Mouse (Mus musculus) heart, embryonic 15.5 days (tissue): Measurements from ENCODE around the gene Hoxd8. TPM values are rescaled to one million over a fixed set of nuclear protein-coding genes. Genes with fewer than 3 reads are reported as not detected.
A peak's percentile ranks its signal among the peaks of the same experiment; 100 is the strongest.

Source experiments
- ATAC-seq: fragments of 200-750 bp; cut with Nextera tagmentation; replicated peaks from 2 replicates; pipeline ENCODE4 v1.8.0; 2017; ENCODE audit warnings: low read depth, moderate TSS enrichment; ENCODE audit not compliant: insufficient number of reproducible peaks, insufficient read depth, low FRiP score
- H3K27ac ChIP-seq: fragments of 300-500 bp; sonication (generic); 2 replicates; pipeline ENCODE4 v1.5.1; 2015; ENCODE audit warnings: mild to moderate bottlenecking, inconsistent platforms
- H3K27me3 ChIP-seq: fragments of 300-500 bp; sonication (generic); 2 replicates; pipeline ENCODE4 v1.6.1; 2015; ENCODE audit warnings: inconsistent platforms
- H3K36me3 ChIP-seq: fragments of 300-500 bp; sonication (generic); 2 replicates; pipeline ENCODE4 v1.6.1; 2015; ENCODE audit warnings: mild to moderate bottlenecking, inconsistent platforms
- H3K4me1 ChIP-seq: fragments of 300-500 bp; sonication (generic); replicated peaks from 2 replicates; pipeline ENCODE4 v1.6.1; 2015; ENCODE audit warnings: inconsistent platforms
- H3K4me2 ChIP-seq: fragments of 300-500 bp; sonication (generic); 2 replicates; pipeline ENCODE4 v1.6.1; 2015; ENCODE audit warnings: inconsistent platforms, mild to moderate bottlenecking, moderate library complexity
- H3K4me3 ChIP-seq: fragments of 300-500 bp; sonication (generic); 2 replicates; pipeline ENCODE4 v1.5.1; 2015; ENCODE audit warnings: mild to moderate bottlenecking, inconsistent platforms
- H3K9ac ChIP-seq: fragments of 300-500 bp; sonication (generic); 2 replicates; pipeline ENCODE4 v1.6.1; 2015; ENCODE audit warnings: mild to moderate bottlenecking, inconsistent platforms
- H3K9me3 ChIP-seq: fragments of 300-500 bp; sonication (generic); replicated peaks from 2 replicates; pipeline ENCODE4 v1.6.1; 2016; ENCODE audit warnings: inconsistent platforms
- WGBS: fragments of 180-500 bp; shearing (Covaris S2); methylation state at CpG from one replicate; pipeline ENCODE4 v1.1.7; 2015; ENCODE audit warnings: mixed read lengths; 5-methylcytosine and 5-hydroxymethylcytosine counted together
- polyA plus RNA-seq: library from polyadenylated mRNA; unstranded; fragments of >200 nt; fragmentation: Nextera tagmentation; extraction: Ambion mirVana; gene quantifications from 2 replicates; pipeline ENCODE4 v1.2.1, GENCODE M21; 2015

Gene Hoxd8
- polyA plus RNA-seq, 1 experiment from 2014 or later: 0.24 TPM

- no peak overlapping the region for H3K4me3 ChIP-seq
- no peak overlapping the region for H3K27ac ChIP-seq
- WGBS: 2% methylated on average over 21 of the region's 21 CpGs
- H3K9me3 ChIP-seq: no peaks in the 10 kb centered on the region
- H3K36me3 ChIP-seq: no peaks in the 10 kb centered on the region
- peaks cover 25% of the 10 kb centered on the region for H3K4me1 ChIP-seq
- peaks cover 100% of the 10 kb centered on the region for H3K27me3 ChIP-seq
- no peak overlapping the region for H3K9ac ChIP-seq
- H3K4me2 ChIP-seq: no peak overlapping the region
- ATAC-seq: no peak
Measured at GRCm38 (mm10) chr2:74680561-74681398, 23.6 kb upstream of the Hoxd8 start.

GRCm38 (mm10) chr2:74681594-74682531, 22.6 kb upstream of the Hoxd8 start:
- Histone ChIP-seq H3K4me3 (peak overlapping the region; percentile 34), H3K4me2 (peak overlapping the region; percentile 50), H3K27ac (no peak overlapping the region), H3K9ac (no peak overlapping the region), H3K36me3 (no peaks in the 10 kb centered on the region), H3K9me3 (no peaks in the 10 kb centered on the region), H3K27me3 (peaks cover 99% of the 10 kb centered on the region), H3K4me1 (peaks cover 25% of the 10 kb centered on the region)
- WGBS: 1% methylated on average over 77 of the region's 78 CpGs
- no peak for ATAC-seq

- peak overlapping the region; percentile 34 for H3K4me3 ChIP-seq
- ATAC-seq: no peak; the same call in 1 of the 2 replicates
- no peak overlapping the region for H3K9ac ChIP-seq
- H3K4me2 ChIP-seq: peak overlapping the region; percentile 50
- H3K27me3 ChIP-seq: peaks cover 99% of the 10 kb centered on the region
- WGBS: under 1% methylated on average over 43 of the region's 51 CpGs
- no peaks in the 10 kb centered on the region for H3K9me3 ChIP-seq
- H3K4me1 ChIP-seq: peaks cover 25% of the 10 kb centered on the region
- H3K36me3 ChIP-seq: no peaks in the 10 kb centered on the region
- H3K27ac ChIP-seq: no peak overlapping the region
Measured at GRCm38 (mm10) chr2:74682796-74683195, 21.6 kb upstream of the Hoxd8 start.

- H3K36me3 ChIP-seq: no peaks in the 10 kb centered on the region
- no peak overlapping the region for H3K4me2 ChIP-seq
- no peak overlapping the region for H3K4me3 ChIP-seq
- peaks cover 99% of the 10 kb centered on the region for H3K27me3 ChIP-seq
- H3K27ac ChIP-seq: no peak overlapping the region
- H3K9me3 ChIP-seq: no peaks in the 10 kb centered on the region
- no peak for ATAC-seq
- H3K4me1 ChIP-seq: peaks cover 25% of the 10 kb centered on the region
- under 1% methylated on average over 18 of the region's 18 CpGs for WGBS
- no peak overlapping the region for H3K9ac ChIP-seq
Measured at GRCm38 (mm10) chr2:74683471-74683951, 20.9 kb upstream of the Hoxd8 start.

GRCm38 (mm10) chr2:74684106-74684505, 20.3 kb upstream of the Hoxd8 start:
- H3K4me2 ChIP-seq: no peak overlapping the region
- 4% methylated on average over 12 of the region's 12 CpGs for WGBS
- peaks cover 25% of the 10 kb centered on the region for H3K4me1 ChIP-seq
- no peaks in the 10 kb centered on the region for H3K9me3 ChIP-seq
- H3K36me3 ChIP-seq: no peaks in the 10 kb centered on the region
- H3K4me3 ChIP-seq: no peak overlapping the region
- H3K9ac ChIP-seq: no peak overlapping the region
- peaks cover 99% of the 10 kb centered on the region for H3K27me3 ChIP-seq
- ATAC-seq: no peak
- H3K27ac ChIP-seq: no peak overlapping the region

GRCm38 (mm10) chr2:74685059-74685603, 19.3 kb upstream of the Hoxd8 start:
- no peak overlapping the region for H3K9ac ChIP-seq

GRCm38 (mm10) chr2:74686301-74686987, 18.0 kb upstream of the Hoxd8 start:
- Histone ChIP-seq H3K4me3 (no peak overlapping the region), H3K9ac (no peak overlapping the region), H3K27ac (no peak overlapping the region), H3K9me3 (no peaks in the 10 kb centered on the region), H3K4me1 (peaks cover 20% of the 10 kb centered on the region), H3K4me2 (no peak overlapping the region), H3K36me3 (no peaks in the 10 kb centered on the region), H3K27me3 (peaks cover 97% of the 10 kb centered on the region)
- no peak for ATAC-seq
- 8% methylated on average over 17 of the region's 17 CpGs for WGBS

More at GRCm38 (mm10) chr2:74685059-74685603, 19.3 kb upstream of the Hoxd8 start:
- Histone ChIP-seq H3K9me3 (no peaks in the 10 kb centered on the region), H3K4me1 (peaks cover 18% of the 10 kb centered on the region), H3K36me3 (no peaks in the 10 kb centered on the region), H3K27me3 (peaks cover 99% of the 10 kb centered on the region), H3K27ac (no peak overlapping the region), H3K4me2 (no peak overlapping the region), H3K4me3 (no peak overlapping the region)
- ATAC-seq: no peak
- 17% methylated on average over 4 of the region's 4 CpGs for WGBS

GRCm38 (mm10) chr2:74686988-74687697, 17.3 kb upstream of the Hoxd8 start:
- no peaks in the 10 kb centered on the region for H3K9me3 ChIP-seq
- no peak overlapping the region for H3K4me2 ChIP-seq
- H3K27ac ChIP-seq: no peak overlapping the region
- no peak overlapping the region for H3K4me3 ChIP-seq
- no peak for ATAC-seq
- no peaks in the 10 kb centered on the region for H3K36me3 ChIP-seq
- H3K9ac ChIP-seq: no peak overlapping the region
- peaks cover 97% of the 10 kb centered on the region for H3K27me3 ChIP-seq
- WGBS: 4% methylated on average over 27 of the region's 27 CpGs
- peaks cover 17% of the 10 kb centered on the region for H3K4me1 ChIP-seq

GRCm38 (mm10) chr2:74687698-74688555, 16.5 kb upstream of the Hoxd8 start:
- Histone ChIP-seq H3K4me1 (peaks cover 9% of the 10 kb centered on the region), H3K4me2 (no peak overlapping the region), H3K27ac (no peak overlapping the region), H3K4me3 (no peak overlapping the region), H3K9ac (no peak overlapping the region), H3K27me3 (peaks cover 97% of the 10 kb centered on the region), H3K9me3 (no peaks in the 10 kb centered on the region), H3K36me3 (no peaks in the 10 kb centered on the region)
- ATAC-seq: no peak
- WGBS: 3% methylated on average over 31 of the region's 31 CpGs
